Mouse (Mus musculus) brown adipose tissue, adult 24 weeks (tissue): Measurements from ENCODE around the gene Fam178b. TPM values are rescaled to one million over a fixed set of nuclear protein-coding genes. Genes with fewer than 3 reads are reported as not detected.

ENCODE experiments used
- H3K27ac ChIP-seq: fragments of 200-500 bp; replicated peaks from 2 replicates; pipeline ENCODE4 v1.5.1; 2012; ENCODE audit warnings: low read depth, mild to moderate bottlenecking, low read length
- H3K4me1 ChIP-seq: fragments of 200-500 bp; 2 replicates; pipeline ENCODE4 v1.6.1; 2012; ENCODE audit warnings: low read length, mixed read lengths; ENCODE audit not compliant: control insufficient read depth, insufficient read depth, insufficient read length
- H3K4me3 ChIP-seq: fragments of 200-500 bp; 2 replicates; pipeline ENCODE4 v1.5.1; 2012; ENCODE audit warnings: low read depth, mild to moderate bottlenecking, low read length, moderate library complexity; ENCODE audit not compliant: insufficient read depth
- polyA plus RNA-seq: library from polyadenylated mRNA; stranded (reverse); fragments of >200 nt; gene quantifications from 2 replicates; pipeline ENCODE4 v1.2.4, GENCODE M21; 2012; ENCODE audit not compliant: missing spikeins, insufficient read depth, insufficient read length

The Fam178b gene
- polyA plus RNA-seq, 1 experiment: not detected

GRCm38 (mm10) chr1:36531461-36531860, 151.5 kb downstream of the Fam178b start:
- peak overlapping the region; percentile 41 for H3K27ac ChIP-seq

GRCm38 (mm10) chr1:36530962-36531361, 152.0 kb downstream of the Fam178b start:
- Histone ChIP-seq H3K4me3 (no peak overlapping the region), H3K4me1 (peaks cover 15% of the 10 kb centered on the region), H3K27ac (peak overlapping the region; percentile 41)

More at GRCm38 (mm10) chr1:36531461-36531860, 151.5 kb downstream of the Fam178b start:
- no peak overlapping the region for H3K4me3 ChIP-seq
- peaks cover 15% of the 10 kb centered on the region for H3K4me1 ChIP-seq

GRCm38 (mm10) chr1:36530485-36530884, 152.5 kb downstream of the Fam178b start:
- Histone ChIP-seq H3K4me1 (peaks cover 11% of the 10 kb centered on the region; the same call in 1 of the 2 replicates), H3K27ac (no peak overlapping the region; the same call in 1 of the 2 replicates), H3K4me3 (no peak overlapping the region)

GRCm38 (mm10) chr1:36529875-36530274, 153.1 kb downstream of the Fam178b start:
- no peak overlapping the region for H3K27ac ChIP-seq

GRCm38 (mm10) chr1:36529274-36529673, 153.7 kb downstream of the Fam178b start:
- Histone ChIP-seq H3K27ac (no peak overlapping the region), H3K4me1 (0 out of 2 replicates have a peak, but pooled peaks cover 3% of the 10 kb centered on the region), H3K4me3 (no peak overlapping the region)

More at GRCm38 (mm10) chr1:36529875-36530274, 153.1 kb downstream of the Fam178b start:
- Histone ChIP-seq H3K4me1 (peaks cover 5% of the 10 kb centered on the region; the same call in 1 of the 2 replicates), H3K4me3 (no peak overlapping the region)

GRCm38 (mm10) chr1:36528351-36528750, 154.6 kb downstream of the Fam178b start:
- H3K27ac ChIP-seq: peak overlapping the region; percentile 45; the same call in 1 of the 2 replicates
- no peaks in the 10 kb centered on the region for H3K4me1 ChIP-seq

GRCm38 (mm10) chr1:36526903-36527302, 156.1 kb downstream of the Fam178b start:
- Histone ChIP-seq H3K4me1 (no peaks in the 10 kb centered on the region), H3K4me3 (no peak overlapping the region), H3K27ac (no peak overlapping the region)

More at GRCm38 (mm10) chr1:36528351-36528750, 154.6 kb downstream of the Fam178b start:
- H3K4me3 ChIP-seq: no peak overlapping the region

GRCm38 (mm10) chr1:36525774-36526173, 157.2 kb downstream of the Fam178b start:
- no peak overlapping the region for H3K27ac ChIP-seq
- no peaks in the 10 kb centered on the region for H3K4me1 ChIP-seq
- H3K4me3 ChIP-seq: no peak overlapping the region

GRCm38 (mm10) chr1:36524058-36524457, 158.9 kb downstream of the Fam178b start:
- H3K27ac ChIP-seq: no peak overlapping the region
- H3K4me1 ChIP-seq: no peaks in the 10 kb centered on the region
- H3K4me3 ChIP-seq: no peak overlapping the region

- Histone ChIP-seq H3K27ac (no peak overlapping the region), H3K4me1 (no peaks in the 10 kb centered on the region), H3K4me3 (no peak overlapping the region)
Measured at GRCm38 (mm10) chr1:36523332-36524013, 159.5 kb downstream of the Fam178b start.

- no peak overlapping the region for H3K27ac ChIP-seq
- no peak overlapping the region for H3K4me3 ChIP-seq
- no peaks in the 10 kb centered on the region for H3K4me1 ChIP-seq
Measured at GRCm38 (mm10) chr1:36522210-36522609, 160.8 kb downstream of the Fam178b start.

- H3K4me3 ChIP-seq: no peak overlapping the region
- H3K4me1 ChIP-seq: 0 out of 2 replicates have a peak, but pooled peaks cover 5% of the 10 kb centered on the region
- H3K27ac ChIP-seq: no peak overlapping the region
Measured at GRCm38 (mm10) chr1:36519626-36520025, 163.4 kb downstream of the Fam178b start.

GRCm38 (mm10) chr1:36518259-36518658, 164.7 kb downstream of the Fam178b start:
- Histone ChIP-seq H3K4me1 (0 out of 2 replicates have a peak, but pooled peaks cover 9% of the 10 kb centered on the region), H3K4me3 (no peak overlapping the region), H3K27ac (no peak overlapping the region)

- no peak overlapping the region for H3K4me3 ChIP-seq
- H3K4me1 ChIP-seq: 0 out of 2 replicates have a peak, but pooled peaks cover 9% of the 10 kb centered on the region
- H3K27ac ChIP-seq: no peak overlapping the region
Measured at GRCm38 (mm10) chr1:36513718-36514117, 169.3 kb downstream of the Fam178b start.

GRCm38 (mm10) chr1:36513310-36513709, 169.7 kb downstream of the Fam178b start:
- H3K4me3 ChIP-seq: peak overlapping the region; percentile 89
- 0 out of 2 replicates have a peak, but pooled peaks cover 9% of the 10 kb centered on the region for H3K4me1 ChIP-seq
- H3K27ac ChIP-seq: no peak overlapping the region

GRCm38 (mm10) chr1:36512966-36513280, 170.1 kb downstream of the Fam178b start:
- 0 out of 2 replicates have a peak, but pooled peaks cover 9% of the 10 kb centered on the region for H3K4me1 ChIP-seq
- peak overlapping the region; percentile 89 for H3K4me3 ChIP-seq
- H3K27ac ChIP-seq: no peak overlapping the region
